Mouse (Mus musculus): Measurements from ENCODE around the gene Ttc33. TPM values are rescaled to one million over a fixed set of nuclear protein-coding genes. Genes with fewer than 3 reads are reported as not detected.

Gene Ttc33
- polyA plus RNA-seq, 1 experiment from 2014 or later = 37.8 TPM

DNA sequence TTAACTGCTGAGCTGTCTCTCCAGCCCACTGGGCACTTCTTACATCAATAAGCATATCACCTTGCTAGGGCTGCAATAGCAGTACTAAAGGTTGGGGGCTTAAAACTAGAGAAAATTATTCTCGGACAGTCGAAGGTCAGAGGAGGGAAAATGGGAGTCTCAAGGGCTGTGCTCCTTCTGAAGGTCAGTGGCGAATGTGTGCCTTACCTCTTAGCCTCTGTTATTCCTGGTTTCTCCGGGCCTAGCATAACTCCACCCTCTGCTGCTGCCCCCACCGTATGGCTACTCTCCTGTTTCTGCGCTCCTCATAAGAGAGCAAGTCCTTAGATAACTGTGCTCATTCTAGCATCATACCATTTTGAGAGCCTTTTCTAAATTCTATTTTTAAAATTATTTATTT is 33.2 kb upstream of the Ttc33 start:
- Histone ChIP-seq H3K4me1 (replicated peaks) (peaks cover 7% of the 10 kb centered on the region; the same call in 1 of the 2 replicates), H3K4me3 (no peak overlapping the region), H3K9me3 (no peaks in the 10 kb centered on the region), H3K36me3 (no peaks in the 10 kb centered on the region), H3K27me3 (ENCODE audit: insufficient read depth, poor library complexity, severe bottlenecking) (no peaks in the 10 kb centered on the region), H3K27ac (no peak overlapping the region)
- 97% methylated on average over 6 of the region's 6 CpGs for WGBS
- DNase-seq (ENCODE audit: low spot score) = no peak

DNA sequence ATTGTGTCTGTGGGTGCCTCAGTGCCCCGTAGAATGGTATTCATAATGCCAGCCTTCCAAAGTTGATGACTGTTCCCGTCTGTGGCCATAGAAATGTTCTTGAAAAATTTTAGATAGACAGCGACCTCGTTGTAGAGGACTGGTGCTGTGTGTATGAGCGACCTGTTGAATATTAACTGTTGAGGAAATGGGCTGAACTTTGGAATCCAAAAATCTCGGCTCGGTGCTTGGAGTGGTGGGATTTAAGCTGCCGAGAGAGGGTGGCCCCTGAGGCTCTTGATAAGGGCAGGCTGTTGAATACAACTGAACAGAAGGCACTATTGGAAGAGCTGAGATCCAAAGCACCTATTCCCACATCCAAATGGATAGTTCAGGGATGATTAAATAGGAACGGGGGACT is 30.7 kb upstream of the Ttc33 start:
- no peaks in the 10 kb centered on the region for H3K9me3 ChIP-seq
- no peak for DNase-seq (ENCODE audit: low spot score)
- H3K36me3 ChIP-seq = no peaks in the 10 kb centered on the region
- 0 out of 2 replicates have a peak, but pooled peaks cover 2% of the 10 kb centered on the region for H3K4me1 ChIP-seq (replicated peaks)
- 89% methylated on average over 9 of the region's 9 CpGs for WGBS
- no peaks in the 10 kb centered on the region for H3K27me3 ChIP-seq (ENCODE audit: insufficient read depth, poor library complexity, severe bottlenecking)
- H3K4me3 ChIP-seq = no peak overlapping the region
- H3K27ac ChIP-seq = no peak overlapping the region

DNA sequence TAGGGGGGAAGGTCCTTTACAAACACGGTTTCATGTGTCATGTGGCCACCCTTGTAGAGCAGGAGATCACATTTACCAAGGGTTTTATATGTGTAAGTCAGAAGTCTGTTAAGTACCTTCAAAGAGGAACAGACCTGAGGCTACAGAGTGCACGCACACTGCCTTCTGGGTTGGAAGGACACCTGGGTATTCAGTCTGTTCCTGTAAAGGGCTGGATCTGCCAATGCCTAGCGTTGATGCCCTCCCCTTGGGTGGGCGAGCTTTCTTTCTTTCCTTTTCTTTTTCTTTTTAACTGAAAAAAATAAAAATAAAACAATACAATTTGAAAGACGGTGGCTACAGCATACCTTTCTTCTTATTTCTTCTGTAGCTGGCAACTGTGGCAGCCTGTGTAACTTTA is 30.2 kb upstream of the Ttc33 start:
- Histone ChIP-seq H3K4me1 (replicated peaks) (0 out of 2 replicates have a peak, but pooled peaks cover 2% of the 10 kb centered on the region), H3K27me3 (ENCODE audit: insufficient read depth, poor library complexity, severe bottlenecking) (no peaks in the 10 kb centered on the region), H3K36me3 (no peaks in the 10 kb centered on the region), H3K27ac (no peak overlapping the region), H3K9me3 (no peaks in the 10 kb centered on the region), H3K4me3 (no peak overlapping the region)
- WGBS = 86% methylated on average over 5 of the region's 5 CpGs
- no peak for DNase-seq (ENCODE audit: low spot score)

DNA sequence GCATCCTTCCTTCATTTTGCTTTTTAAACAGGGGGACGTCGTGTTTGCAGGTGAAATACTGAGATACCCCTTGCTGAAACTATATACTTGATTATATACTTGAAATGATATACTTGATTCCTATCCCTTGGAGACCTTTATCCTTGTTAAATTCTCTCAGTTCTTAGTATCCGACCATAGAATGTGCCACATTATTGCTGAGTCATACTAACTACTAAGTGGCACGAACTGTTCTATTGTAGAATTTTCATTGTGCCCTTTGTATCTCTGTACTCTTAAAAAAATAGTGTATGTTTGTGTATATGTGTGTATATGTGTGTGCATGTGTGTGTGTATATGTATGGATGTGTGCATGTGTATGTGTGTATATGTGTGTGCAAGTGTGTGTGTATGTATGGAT is 29.0 kb upstream of the Ttc33 start:
- H3K9me3 ChIP-seq = no peaks in the 10 kb centered on the region
- H3K4me1 ChIP-seq (replicated peaks) = 0 out of 2 replicates have a peak, but pooled peaks cover 2% of the 10 kb centered on the region
- no peak for DNase-seq (ENCODE audit: low spot score)
- peaks cover 8% of the 10 kb centered on the region for H3K36me3 ChIP-seq
- no peak overlapping the region for H3K27ac ChIP-seq
- 94% methylated on average over 4 of the region's 4 CpGs for WGBS
- H3K4me3 ChIP-seq = no peak overlapping the region
- H3K27me3 ChIP-seq (ENCODE audit: insufficient read depth, poor library complexity, severe bottlenecking) = no peaks in the 10 kb centered on the region

DNA sequence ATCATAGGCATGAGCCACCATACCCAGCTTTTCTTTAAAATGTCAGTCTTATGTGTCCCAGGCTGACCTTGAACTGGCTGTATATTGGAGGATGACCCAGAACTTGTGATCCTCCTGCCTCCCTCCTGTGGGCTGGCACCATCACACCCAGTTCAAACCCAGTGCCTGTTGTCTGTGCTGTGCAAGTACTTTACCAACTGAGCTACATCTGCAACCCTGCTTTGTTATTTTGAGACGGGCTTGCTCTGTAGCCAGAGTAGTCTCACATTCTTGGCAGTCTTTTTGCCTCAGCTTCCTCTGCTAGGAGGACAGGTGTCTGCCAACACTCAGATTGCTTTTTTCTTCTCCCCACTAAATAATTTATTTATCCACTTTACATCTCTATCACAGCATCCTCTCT is 27.9 kb upstream of the Ttc33 start:
- Histone ChIP-seq H3K9me3 (no peaks in the 10 kb centered on the region), H3K27me3 (ENCODE audit: insufficient read depth, poor library complexity, severe bottlenecking) (no peaks in the 10 kb centered on the region), H3K4me3 (no peak overlapping the region), H3K27ac (no peak overlapping the region), H3K36me3 (peaks cover 15% of the 10 kb centered on the region), H3K4me1 (replicated peaks) (0 out of 2 replicates have a peak, but pooled peaks cover 2% of the 10 kb centered on the region)
- no peak for DNase-seq (ENCODE audit: low spot score)
- 87% methylated on average over 1 of the region's 1 CpGs for whole genome bisulfite sequencing

DNA sequence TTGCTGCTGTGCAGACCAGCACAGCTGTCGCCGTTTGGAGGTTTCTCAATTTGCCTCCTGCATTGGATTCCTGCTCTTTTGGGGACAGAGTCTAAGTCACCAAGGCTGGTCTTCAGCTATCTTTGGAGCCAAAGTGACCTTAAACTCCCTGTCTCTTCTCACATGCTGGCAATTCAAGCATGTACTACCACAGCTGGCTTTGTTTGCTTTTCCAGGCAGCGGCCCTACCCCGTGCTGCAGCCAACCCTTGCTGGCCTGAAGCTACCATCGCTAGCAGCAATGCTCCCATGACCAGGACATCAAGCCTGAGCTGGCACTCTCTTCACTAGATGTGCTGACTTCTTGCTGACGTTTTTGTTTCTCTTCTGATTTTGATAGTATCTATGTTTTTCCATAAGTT is 26.5 kb upstream of the Ttc33 start:
- H3K4me3 ChIP-seq = no peak overlapping the region
- no peaks in the 10 kb centered on the region for H3K27me3 ChIP-seq (ENCODE audit: insufficient read depth, poor library complexity, severe bottlenecking)
- WGBS = 80% methylated on average over 6 of the region's 6 CpGs
- DNase-seq (ENCODE audit: low spot score) = no peak
- H3K36me3 ChIP-seq = peaks cover 26% of the 10 kb centered on the region
- H3K9me3 ChIP-seq = no peaks in the 10 kb centered on the region
- no peak overlapping the region for H3K27ac ChIP-seq
- H3K4me1 ChIP-seq (replicated peaks) = 0 out of 2 replicates have a peak, but pooled peaks cover 2% of the 10 kb centered on the region

DNA sequence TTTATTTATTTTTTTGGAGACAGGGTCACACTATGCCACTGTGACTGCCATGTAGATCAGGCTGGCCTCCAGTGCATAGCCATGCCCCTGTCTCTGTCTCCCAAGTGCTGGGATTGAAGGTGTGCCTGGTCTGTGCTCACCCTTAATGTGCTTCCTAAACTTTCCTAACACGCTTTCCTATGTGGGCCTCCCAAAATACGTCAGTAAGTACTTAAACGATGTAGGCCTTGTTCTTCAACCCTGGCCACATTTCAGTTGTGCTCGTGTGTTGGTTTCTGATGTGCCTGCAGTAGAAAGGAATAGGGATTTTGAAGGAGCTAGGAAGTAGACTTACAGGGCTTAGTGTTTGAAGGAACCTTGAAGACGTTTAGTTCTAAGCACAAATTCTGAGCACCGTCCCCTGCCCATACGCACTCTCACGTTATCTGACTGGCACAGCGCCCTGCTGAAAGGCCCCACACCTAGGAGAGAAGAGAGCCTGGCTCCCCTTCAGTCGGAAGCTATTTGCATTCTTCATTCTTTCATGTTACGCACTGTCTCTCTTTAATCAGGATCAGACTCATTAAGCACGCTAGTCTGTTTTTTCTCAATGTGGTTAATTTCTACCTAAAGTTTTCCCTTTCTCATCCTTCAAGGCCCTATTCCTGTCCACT is 20.1 kb upstream of the Ttc33 start:
- H3K4me1 ChIP-seq (replicated peaks) = no peaks in the 10 kb centered on the region
- DNase-seq (ENCODE audit: low spot score) = no peak
- no peaks in the 10 kb centered on the region for H3K27me3 ChIP-seq (ENCODE audit: insufficient read depth, poor library complexity, severe bottlenecking)
- H3K9me3 ChIP-seq = no peaks in the 10 kb centered on the region
- H3K27ac ChIP-seq = no peak overlapping the region
- peaks cover 67% of the 10 kb centered on the region for H3K36me3 ChIP-seq
- WGBS = 90% methylated on average over 12 of the region's 12 CpGs
- no peak overlapping the region for H3K4me3 ChIP-seq

DNA sequence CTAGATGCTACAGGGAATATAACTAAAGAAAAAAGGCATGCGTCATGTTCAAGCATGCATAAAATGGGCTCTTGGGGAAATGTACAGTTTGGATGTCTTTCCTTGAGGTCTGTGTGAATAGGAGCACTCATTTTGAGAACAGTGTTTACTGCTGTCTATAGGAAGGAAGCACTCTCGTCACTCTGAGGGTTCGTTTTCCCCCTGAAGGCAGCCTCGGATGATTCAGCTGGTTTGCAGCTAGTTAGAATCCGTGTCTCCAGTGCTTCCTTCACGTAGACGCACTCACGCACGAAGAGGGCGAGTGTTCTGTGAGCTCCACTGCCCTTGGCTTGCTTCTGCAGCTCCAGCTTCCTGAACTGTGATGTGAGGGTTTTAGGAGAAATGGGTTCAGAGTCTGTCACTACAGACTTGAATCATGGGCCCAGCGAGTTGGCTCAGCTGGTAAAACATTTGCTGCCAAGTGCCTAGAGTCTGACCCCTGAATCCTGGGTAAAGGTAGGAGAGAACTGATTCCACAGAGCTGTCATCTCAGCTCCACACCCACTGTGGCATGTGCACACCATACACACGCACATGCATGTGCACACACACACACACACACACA is 12.0 kb upstream of the Ttc33 start:
- Histone ChIP-seq H3K4me1 (replicated peaks) (no peaks in the 10 kb centered on the region), H3K9me3 (no peaks in the 10 kb centered on the region), H3K36me3 (peaks cover 84% of the 10 kb centered on the region), H3K27me3 (ENCODE audit: insufficient read depth, poor library complexity, severe bottlenecking) (no peaks in the 10 kb centered on the region), H3K4me3 (no peak overlapping the region), H3K27ac (no peak overlapping the region)
- DNase-seq (ENCODE audit: low spot score) = no peak
- WGBS = 92% methylated on average over 12 of the region's 12 CpGs

DNA sequence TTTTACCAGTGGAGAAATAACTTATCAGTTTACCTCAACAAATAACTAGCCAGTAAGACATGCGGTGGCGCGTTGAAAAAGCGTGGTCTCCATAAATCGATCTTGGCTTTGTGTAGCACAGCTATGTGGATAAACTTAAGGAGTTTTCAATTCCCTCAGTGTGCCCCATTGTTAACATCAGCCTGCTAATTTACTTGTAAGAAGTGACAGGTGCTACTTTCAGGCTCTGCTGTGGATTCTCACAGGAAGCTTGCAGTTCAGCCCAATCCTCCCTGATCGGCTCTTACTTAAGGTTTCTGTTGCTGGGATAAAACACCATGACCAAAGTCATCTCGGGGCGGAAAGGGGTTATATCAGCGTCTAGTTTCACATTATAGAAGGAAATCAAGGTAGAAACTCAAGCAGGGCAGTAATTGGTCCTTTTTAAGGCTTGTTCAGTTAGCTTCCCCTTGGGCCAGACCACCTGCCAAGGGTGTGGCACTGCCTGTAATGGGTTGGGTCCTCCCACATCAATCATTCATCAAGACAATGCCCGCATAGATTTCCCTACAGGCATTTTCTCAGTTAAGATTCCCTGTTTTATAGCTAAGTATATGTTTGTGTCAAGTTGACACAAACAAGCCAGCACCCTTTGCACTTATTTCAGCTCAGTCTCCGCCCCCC is 526 bp upstream of the Ttc33 start:
- peaks cover 10% of the 10 kb centered on the region for H3K36me3 ChIP-seq
- H3K27ac ChIP-seq = peak overlapping the region; percentile 93
- no peaks in the 10 kb centered on the region for H3K27me3 ChIP-seq (ENCODE audit: insufficient read depth, poor library complexity, severe bottlenecking)
- H3K4me1 ChIP-seq (replicated peaks) = peaks cover 18% of the 10 kb centered on the region
- 46% methylated on average over 11 of the region's 11 CpGs for WGBS
- peak overlapping the region; percentile 98 for H3K4me3 ChIP-seq
- DNase-seq (ENCODE audit: low spot score) = no peak
- no peaks in the 10 kb centered on the region for H3K9me3 ChIP-seq

DNA sequence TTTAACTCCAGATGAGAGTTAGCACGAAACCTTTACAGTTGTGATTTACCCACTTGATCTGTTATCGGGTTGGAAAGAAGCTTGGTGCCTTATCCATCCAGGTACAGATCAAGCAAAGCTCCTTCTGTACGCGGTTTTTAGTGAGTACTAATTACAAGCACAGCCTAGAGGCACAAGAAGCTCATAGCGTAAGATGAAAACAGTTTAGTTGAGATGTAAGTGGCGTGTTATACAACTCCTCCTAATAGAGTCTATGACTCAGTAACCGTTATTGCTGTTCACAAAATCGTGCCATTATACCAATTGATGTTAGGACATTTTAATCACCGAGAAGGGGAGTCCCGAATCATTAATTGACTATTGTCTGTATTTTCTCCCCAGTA is 959 bp downstream of the Ttc33 start:
- Histone ChIP-seq H3K27me3 (ENCODE audit: insufficient read depth, poor library complexity, severe bottlenecking) (no peaks in the 10 kb centered on the region), H3K4me1 (replicated peaks) (peaks cover 18% of the 10 kb centered on the region), H3K36me3 (peaks cover 18% of the 10 kb centered on the region), H3K27ac (peak overlapping the region; percentile 93), H3K4me3 (peak overlapping the region; percentile 98), H3K9me3 (no peaks in the 10 kb centered on the region)
- WGBS = 46% methylated on average over 10 of the region's 10 CpGs
- DNase-seq (ENCODE audit: low spot score) = no peak

DNA sequence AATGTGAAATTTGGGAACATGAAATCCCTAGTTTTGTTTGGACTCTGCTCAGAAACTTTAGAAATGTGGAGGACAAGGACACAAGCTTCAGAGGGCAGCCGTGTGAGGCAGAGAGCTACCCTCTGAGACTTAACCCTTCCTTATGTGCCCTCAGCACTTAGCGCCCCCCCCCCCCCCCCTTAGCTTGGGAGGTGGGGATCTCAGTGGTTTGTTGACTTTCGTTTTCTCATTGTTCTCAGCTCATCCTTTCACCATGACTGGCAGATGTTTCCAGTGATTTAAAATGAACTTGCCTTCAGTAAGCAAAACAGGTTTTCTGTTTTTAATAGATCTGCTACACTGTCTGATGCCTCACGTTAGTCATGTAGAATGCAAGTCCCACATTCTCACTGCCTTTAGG is 1.8 kb downstream of the Ttc33 start:
- Histone ChIP-seq H3K27ac (no peak overlapping the region), H3K9me3 (no peaks in the 10 kb centered on the region), H3K36me3 (peaks cover 24% of the 10 kb centered on the region), H3K4me1 (replicated peaks) (peaks cover 18% of the 10 kb centered on the region), H3K4me3 (no peak overlapping the region), H3K27me3 (ENCODE audit: insufficient read depth, poor library complexity, severe bottlenecking) (no peaks in the 10 kb centered on the region)
- 50% methylated on average over 4 of the region's 4 CpGs for WGBS
- no peak for DNase-seq (ENCODE audit: low spot score)

DNA sequence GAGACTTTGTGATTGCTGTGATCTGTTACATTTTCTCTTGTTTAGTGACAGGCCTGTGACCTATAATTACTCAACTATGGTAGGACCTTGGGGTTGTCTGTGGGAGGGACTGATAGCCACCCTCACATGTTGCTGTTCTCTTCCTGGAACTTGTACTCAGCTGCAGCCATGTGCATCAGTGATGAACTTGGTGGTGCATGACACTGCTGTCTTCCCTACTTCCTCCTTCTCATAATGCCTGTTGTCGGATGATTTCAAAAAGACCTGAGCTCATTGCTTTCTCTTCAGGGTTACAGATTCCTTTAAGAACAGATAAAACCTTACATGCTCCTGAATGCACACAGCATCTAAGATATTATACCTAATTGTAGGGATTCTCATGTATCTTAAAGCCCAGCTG is 2.7 kb downstream of the Ttc33 start:
- H3K4me1 ChIP-seq (replicated peaks) = peaks cover 18% of the 10 kb centered on the region
- H3K9me3 ChIP-seq = no peaks in the 10 kb centered on the region
- no peak overlapping the region for H3K27ac ChIP-seq
- WGBS = 96% methylated on average over 1 of the region's 1 CpGs
- H3K36me3 ChIP-seq = peaks cover 24% of the 10 kb centered on the region
- no peak for DNase-seq (ENCODE audit: low spot score)
- no peaks in the 10 kb centered on the region for H3K27me3 ChIP-seq (ENCODE audit: insufficient read depth, poor library complexity, severe bottlenecking)
- H3K4me3 ChIP-seq = no peak overlapping the region

DNA sequence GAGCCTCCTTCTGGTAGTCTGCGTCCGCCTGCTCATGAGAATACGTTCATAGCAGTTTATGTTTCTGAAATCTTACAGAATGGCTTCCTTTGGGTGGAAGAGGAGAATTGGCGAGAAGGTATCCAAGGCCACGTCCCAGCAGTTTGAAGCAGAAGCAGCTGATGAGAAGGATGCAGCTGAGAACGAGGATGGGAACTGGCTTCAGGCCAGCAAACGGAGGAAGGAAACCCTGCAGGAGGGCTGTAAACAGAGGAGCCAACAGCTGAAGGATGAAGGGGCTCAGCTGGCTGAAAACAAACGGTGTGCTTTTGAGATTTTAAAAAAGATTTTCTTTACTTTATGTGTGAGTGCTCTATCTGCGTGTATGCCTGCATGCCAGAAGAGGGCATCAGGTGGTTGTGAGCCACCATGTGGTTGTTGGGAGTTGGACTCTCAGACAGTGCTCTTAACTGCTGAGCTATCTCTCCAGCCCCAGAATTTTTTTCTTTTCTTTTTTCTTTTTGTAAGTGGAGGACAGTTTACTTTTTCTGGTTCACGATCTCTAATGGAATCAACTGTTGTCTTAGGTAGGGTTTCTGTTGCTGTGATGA is 4.3 kb downstream of the Ttc33 start:
- Histone ChIP-seq H3K27me3 (ENCODE audit: insufficient read depth, poor library complexity, severe bottlenecking) (no peaks in the 10 kb centered on the region), H3K36me3 (peaks cover 24% of the 10 kb centered on the region), H3K4me1 (replicated peaks) (peaks cover 13% of the 10 kb centered on the region), H3K9me3 (no peaks in the 10 kb centered on the region), H3K27ac (no peak overlapping the region), H3K4me3 (no peak overlapping the region)
- 77% methylated on average over 10 of the region's 10 CpGs for WGBS
- no peak for DNase-seq (ENCODE audit: low spot score)

Measured in hindbrain, embryonic 10.5 days (tissue).